ENCODE assay signal across 8 mouse cellular contexts in genomic region chr2:30171997-30172382, GRCm38 (mm10). TPM values are rescaled to one million over a fixed set of nuclear protein-coding genes. Genes with fewer than 3 reads are reported as not detected.
DNase-seq lines count a peak whose midpoint lies in the region; ATAC-seq and TF ChIP-seq lines count a peak whose summit lies in the region.

No protein-coding gene starts in this region.

- no peak for TF ChIP-seq CTCF in heart, postnatal 0 days (IDR thresholded peaks at IDR 0.05; ENCODE audit: low read depth)
- no peak for TF ChIP-seq CTCF in Patski (IDR thresholded peaks at IDR 0.05)

- intact Hi-C loops in heart, postnatal 36 days (cut with DNase I), result loop anchor here (2.0 kb wide), 1 partner anchor 99 kb away; no protein-coding TSS in a partner anchor
- intact Hi-C loops in gastrocnemius, postnatal 14 days (cut with DNase I; ENCODE audit: low total_unique reads), result no loop called here

- TF ChIP-seq EP300 in heart, postnatal 0 days (IDR thresholded peaks at IDR 0.05; ENCODE audit: low read depth), result no peak; the same call in 1 of the 2 replicates

- H3K27ac ChIP-seq in heart, postnatal 0 days (ENCODE audit: low read depth), result peak overlapping the region; percentile 97
- H3K27ac ChIP-seq in hindbrain, embryonic 10.5 days, result peak overlapping the region; percentile 92
- H3K27ac ChIP-seq in midbrain, embryonic 10.5 days (replicated peaks), result peak overlapping the region; percentile 93

- peak overlapping the region; percentile 70 for H3K9ac ChIP-seq in heart, postnatal 0 days (replicated peaks; ENCODE audit: low read depth, low read length)

- peak overlapping the region; percentile 78 for H3K4me2 ChIP-seq in heart, postnatal 0 days (ENCODE audit: low read depth, low read length)

- CTCF ChIA-PET in Patski (lab: Charles Lee), result no interaction called here

- peak overlapping the region; percentile 71 for H3K4me3 ChIP-seq in heart, postnatal 0 days (ENCODE audit: low read depth, low read length)
- H3K4me3 ChIP-seq in hindbrain, embryonic 10.5 days, result peak overlapping the region; percentile 73
- H3K4me3 ChIP-seq in midbrain, embryonic 10.5 days, result peak overlapping the region; percentile 81

- H3K9me3 ChIP-seq in heart, postnatal 0 days (replicated peaks; ENCODE audit: control insufficient read depth, low read length), result peaks cover under 1% of the 10 kb centered on the region; the same call in 1 of the 2 replicates
- H3K9me3 ChIP-seq in hindbrain, embryonic 10.5 days, result peaks cover 7% of the 10 kb centered on the region
- H3K9me3 ChIP-seq in midbrain, embryonic 10.5 days (replicated peaks), result peaks cover 14% of the 10 kb centered on the region

- POLR2A ChIA-PET in Patski (lab: Charles Lee), result interaction anchor here (0.8 to 1.4 kb wide), 5 partner anchors 11 to 65 kb away, joined by 3 to 4 read pairs (median 3); partner anchors contain the start of gene Lrrc8a

- H3K4me1 ChIP-seq in heart, postnatal 0 days (ENCODE audit: control insufficient read depth, insufficient read depth), result peaks cover 7% of the 10 kb centered on the region
- peaks cover 24% of the 10 kb centered on the region for H3K4me1 ChIP-seq in hindbrain, embryonic 10.5 days (replicated peaks)
- peaks cover 26% of the 10 kb centered on the region for H3K4me1 ChIP-seq in midbrain, embryonic 10.5 days

- H3K36me3 ChIP-seq in heart, postnatal 0 days (replicated peaks; ENCODE audit: control insufficient read depth, insufficient read depth, low read length), result peaks cover 43% of the 10 kb centered on the region
- H3K36me3 ChIP-seq in hindbrain, embryonic 10.5 days, result peaks cover 48% of the 10 kb centered on the region
- peaks cover 49% of the 10 kb centered on the region for H3K36me3 ChIP-seq in midbrain, embryonic 10.5 days

- H3K27me3 ChIP-seq in heart, postnatal 0 days (ENCODE audit: control insufficient read depth, insufficient read depth, low read length), result no peaks in the 10 kb centered on the region
- no peaks in the 10 kb centered on the region for H3K27me3 ChIP-seq in Patski
- peaks cover 6% of the 10 kb centered on the region; the same call in 1 of the 2 replicates for H3K27me3 ChIP-seq in hindbrain, embryonic 10.5 days (ENCODE audit: insufficient read depth, poor library complexity, severe bottlenecking)
- peaks cover 13% of the 10 kb centered on the region for H3K27me3 ChIP-seq in midbrain, embryonic 10.5 days (ENCODE audit: low read depth, poor library complexity, severe bottlenecking)

- ATAC-seq in heart, postnatal 0 days (ENCODE audit: insufficient read depth, low read depth), result no peak
- ATAC-seq in Patski, result peak; percentile 3

- no peak for DNase-seq in heart, postnatal 0 days (ENCODE audit: low spot score)
- DNase-seq in heart, postnatal 36 days, result no peak
- no peak for DNase-seq in Patski (ENCODE audit: low read depth, low spot score)
- DNase-seq in hindbrain, embryonic 10.5 days (ENCODE audit: low spot score), result no peak
- DNase-seq in midbrain, embryonic 10.5 days (ENCODE audit: low spot score), result no peak
- DNase-seq in gastrocnemius, postnatal 14 days, result no peak
- DNase-seq in layer of hippocampus, postnatal 14 days (ENCODE audit: low spot score in 2 of 2), result no peak
- no peak for DNase-seq in left cerebral cortex, adult 9 months (ENCODE audit: low spot score in 2 of 2)

- in situ Hi-C loops in Patski (cut with MboI; ENCODE audit: low pct_unique_long_range_greater_than_20kb), result loop anchor here (10.0 kb wide), 1 partner anchor 93 kb away; the partner anchor contains the start of gene Phyhd1

- 0% methylated on average over 19 of the region's 19 CpGs for WGBS in heart, postnatal 0 days
- WGBS in hindbrain, embryonic 10.5 days, result 2% methylated on average over 19 of the region's 19 CpGs
- 6% methylated on average over 19 of the region's 19 CpGs for WGBS in midbrain, embryonic 10.5 days

RNA-seq across cellular contexts. Expression of gene Endog, which starts 0.7 kb away (rescaled TPM):
- total RNA-seq in heart, postnatal 0 days (2014; rRNA removed; ENCODE audit: low replicate concordance), result 124 and 127 TPM in 2 replicates
- polyA plus RNA-seq in heart, postnatal 0 days (2015; fragmentation: Nextera tagmentation; extraction: Ambion mirVana), result 72.9 and 73.0 TPM in 2 replicates
- total RNA-seq in heart, postnatal 36 days (2021), result 10 to 100 TPM; 91.8 to 92.4 TPM
- polyA plus RNA-seq in Patski (2021), result 19.2 TPM
- 15.9 and 17.5 TPM in 2 replicates for polyA plus RNA-seq in hindbrain, embryonic 10.5 days (2016; fragmentation: Nextera tagmentation; extraction: Ambion mirVana)
- 16.9 and 18.6 TPM in 2 replicates for polyA plus RNA-seq in midbrain, embryonic 10.5 days (2016; fragmentation: Nextera tagmentation; extraction: Ambion mirVana)
- total RNA-seq in gastrocnemius, postnatal 14 days (2021), result 10 to 100 TPM; 44.4 to 49.4 TPM
- total RNA-seq in layer of hippocampus, postnatal 14 days (2021), result 10 to 100 TPM; 21.7 to 24.4 TPM

RNA-seq across cellular contexts. Expression of gene Spout1, which starts 6.3 kb away (rescaled TPM):
- 16.3 and 20.5 TPM in 2 replicates for total RNA-seq in heart, postnatal 0 days (2014; rRNA removed; ENCODE audit: low replicate concordance)
- polyA plus RNA-seq in heart, postnatal 0 days (2015; fragmentation: Nextera tagmentation; extraction: Ambion mirVana), result 13.6 and 15.2 TPM in 2 replicates
- total RNA-seq in heart, postnatal 36 days (2021), result 1 to 10 TPM; 5.8 to 6.0 TPM
- polyA plus RNA-seq in Patski (2021), result 31.6 TPM
- 79.7 and 87.6 TPM in 2 replicates for polyA plus RNA-seq in hindbrain, embryonic 10.5 days (2016; fragmentation: Nextera tagmentation; extraction: Ambion mirVana)
- 88.5 and 89.0 TPM in 2 replicates for polyA plus RNA-seq in midbrain, embryonic 10.5 days (2016; fragmentation: Nextera tagmentation; extraction: Ambion mirVana)
- total RNA-seq in gastrocnemius, postnatal 14 days (2021), result 1 to 10 TPM; 5.9 to 6.1 TPM
- total RNA-seq in layer of hippocampus, postnatal 14 days (2021), result 10 to 100 TPM; 30.8 to 34.4 TPM

RNA-seq across cellular contexts. Expression of gene Kyat1, which starts 33.7 kb away (rescaled TPM):
- 76.8 and 81.2 TPM in 2 replicates for total RNA-seq in heart, postnatal 0 days (2014; rRNA removed; ENCODE audit: low replicate concordance)
- polyA plus RNA-seq in heart, postnatal 0 days (2015; fragmentation: Nextera tagmentation; extraction: Ambion mirVana), result 50.7 and 51.7 TPM in 2 replicates
- total RNA-seq in heart, postnatal 36 days (2021), result 10 to 100 TPM; 40.9 to 42.8 TPM
- polyA plus RNA-seq in Patski (2021), result 14.8 TPM
- 9.0 and 11.4 TPM in 2 replicates for polyA plus RNA-seq in hindbrain, embryonic 10.5 days (2016; fragmentation: Nextera tagmentation; extraction: Ambion mirVana)
- 8.3 and 10.6 TPM in 2 replicates for polyA plus RNA-seq in midbrain, embryonic 10.5 days (2016; fragmentation: Nextera tagmentation; extraction: Ambion mirVana)
- 10 to 100 TPM; 20.4 to 23.4 TPM for total RNA-seq in gastrocnemius, postnatal 14 days (2021)
- total RNA-seq in layer of hippocampus, postnatal 14 days (2021), result 10 to 100 TPM; 19.7 to 22.4 TPM

RNA-seq across cellular contexts. Expression of gene Tbc1d13, which starts 38.4 kb away (rescaled TPM):
- 21.4 and 29.5 TPM in 2 replicates for total RNA-seq in heart, postnatal 0 days (2014; rRNA removed; ENCODE audit: low replicate concordance)
- polyA plus RNA-seq in heart, postnatal 0 days (2015; fragmentation: Nextera tagmentation; extraction: Ambion mirVana), result 2.9 and 3.0 TPM in 2 replicates
- 10 to 100 TPM; 17.5 to 18.0 TPM for total RNA-seq in heart, postnatal 36 days (2021)
- polyA plus RNA-seq in Patski (2021), result 37.9 TPM
- 6.9 and 10.2 TPM in 2 replicates for polyA plus RNA-seq in hindbrain, embryonic 10.5 days (2016; fragmentation: Nextera tagmentation; extraction: Ambion mirVana)
- 6.0 and 6.3 TPM in 2 replicates for polyA plus RNA-seq in midbrain, embryonic 10.5 days (2016; fragmentation: Nextera tagmentation; extraction: Ambion mirVana)
- total RNA-seq in gastrocnemius, postnatal 14 days (2021), result 10 to 100 TPM; 12.0 to 13.7 TPM
- 10 to 100 TPM; 71.7 to 74.4 TPM for total RNA-seq in layer of hippocampus, postnatal 14 days (2021)

RNA-seq across cellular contexts. Expression of gene Zer1, which starts 47.6 kb away (rescaled TPM):
- total RNA-seq in heart, postnatal 0 days (2014; rRNA removed; ENCODE audit: low replicate concordance), result 31.2 and 32.4 TPM in 2 replicates
- polyA plus RNA-seq in heart, postnatal 0 days (2015; fragmentation: Nextera tagmentation; extraction: Ambion mirVana), result 3.7 and 4.1 TPM in 2 replicates
- 10 to 100 TPM; 24.3 to 27.3 TPM for total RNA-seq in heart, postnatal 36 days (2021)
- 26.5 TPM for polyA plus RNA-seq in Patski (2021)
- 6.5 and 8.7 TPM in 2 replicates for polyA plus RNA-seq in hindbrain, embryonic 10.5 days (2016; fragmentation: Nextera tagmentation; extraction: Ambion mirVana)
- polyA plus RNA-seq in midbrain, embryonic 10.5 days (2016; fragmentation: Nextera tagmentation; extraction: Ambion mirVana), result 6.0 and 8.3 TPM in 2 replicates
- 10 to 100 TPM; 17.7 to 20.6 TPM for total RNA-seq in gastrocnemius, postnatal 14 days (2021)
- 100 to 1,000 TPM; 160 to 173 TPM for total RNA-seq in layer of hippocampus, postnatal 14 days (2021)
